Mouse (Mus musculus): ENCODE measurements around the gene Slc35f4.

DNA sequence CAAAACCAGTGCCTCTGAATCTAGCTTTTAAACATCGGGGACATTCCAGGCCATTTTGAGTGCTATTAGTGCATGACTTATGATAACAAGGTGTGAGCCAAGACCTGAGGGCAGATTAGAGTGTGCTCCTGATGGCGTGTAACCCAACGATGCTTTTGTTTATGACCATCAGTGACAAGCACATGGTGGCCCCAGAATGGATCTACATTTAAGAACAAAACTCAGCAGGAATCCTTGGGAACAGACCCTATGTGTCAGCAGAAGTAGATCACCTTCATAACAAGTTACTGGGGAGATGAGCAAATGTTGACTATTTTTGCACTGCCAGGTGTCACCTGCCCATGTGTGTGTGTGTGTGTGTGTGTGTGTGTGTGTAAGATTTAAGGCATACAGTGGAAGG, 218.0 kb downstream of the Slc35f4 start:
- no peak for TF ChIP-seq CTCF (IDR thresholded peaks at IDR 0.05; ENCODE audit: borderline replicate concordance, control insufficient read depth, extremely low read depth, insufficient read depth, low read length, poor library complexity)
- TF ChIP-seq POLR2A (IDR thresholded peaks at IDR 0.05; ENCODE audit: control insufficient read depth, extremely low read depth, insufficient read depth, low read length, poor library complexity) = no peak
